Mouse (Mus musculus) kidney, postnatal 4 days (tissue): ENCODE measurements around the gene Ptpn3.
"Not testable (repeated sequence)": the region's sequence is repeated elsewhere in the genome, so short reads cannot be mapped to it uniquely, and the experiment has no call there.

ENCODE experiments used
- DNase-seq, 2 experiments: peaks; one replicate each; pipeline ENCODE4 v3.0.0; 2021; ENCODE audit warnings: mixed read lengths in 2 of 2

The Ptpn3 gene

GRCm38 (mm10) chr4:57299308-57299700, 2.3 kb downstream of the Ptpn3 start:
- DNase-seq = peak; percentile 46 to 57

- no peak for DNase-seq
Observed at GRCm38 (mm10) chr4:57298181-57298580, 3.5 kb downstream of the Ptpn3 start.

GRCm38 (mm10) chr4:57294971-57295656, 6.5 kb downstream of the Ptpn3 start:
- DNase-seq = peak; percentile 56 to 75

- DNase-seq = no peak
Observed at GRCm38 (mm10) chr4:57292670-57293069, 9.0 kb downstream of the Ptpn3 start.

GRCm38 (mm10) chr4:57290049-57290448, 11.6 kb downstream of the Ptpn3 start:
- DNase-seq = no peak

- no peak for DNase-seq
Observed at GRCm38 (mm10) chr4:57287808-57288207, 13.8 kb downstream of the Ptpn3 start.

GRCm38 (mm10) chr4:57285251-57285650, 16.4 kb downstream of the Ptpn3 start:
- no peak for DNase-seq

GRCm38 (mm10) chr4:57283189-57283588, 18.4 kb downstream of the Ptpn3 start:
- no peak for DNase-seq

GRCm38 (mm10) chr4:57282630-57283029, 19.0 kb downstream of the Ptpn3 start:
- no peak for DNase-seq

GRCm38 (mm10) chr4:57282179-57282578, 19.5 kb downstream of the Ptpn3 start:
- no peak for DNase-seq

- DNase-seq = no peak
Observed at GRCm38 (mm10) chr4:57280888-57281287, 20.7 kb downstream of the Ptpn3 start.

- peak; percentile 62 to 71 for DNase-seq
Observed at GRCm38 (mm10) chr4:57279229-57279628, 22.4 kb downstream of the Ptpn3 start.

GRCm38 (mm10) chr4:57278812-57279211, 22.8 kb downstream of the Ptpn3 start:
- no peak for DNase-seq

GRCm38 (mm10) chr4:57277671-57278070, 24.0 kb downstream of the Ptpn3 start:
- DNase-seq = no peak

- peak; percentile 73 to 78 for DNase-seq
Observed at GRCm38 (mm10) chr4:57275116-57275743, 26.4 kb downstream of the Ptpn3 start.

- DNase-seq = no peak
Observed at GRCm38 (mm10) chr4:57273532-57274502, 27.8 kb downstream of the Ptpn3 start.

- peak; percentile 38 to 50 for DNase-seq
Observed at GRCm38 (mm10) chr4:57270991-57271390, 30.6 kb downstream of the Ptpn3 start.

GRCm38 (mm10) chr4:57270489-57270888, 31.1 kb downstream of the Ptpn3 start:
- DNase-seq = not testable (repeated sequence)

GRCm38 (mm10) chr4:57269344-57269743, 32.3 kb downstream of the Ptpn3 start:
- DNase-seq = no peak

- no peak for DNase-seq
Observed at GRCm38 (mm10) chr4:57268330-57268729, 33.3 kb downstream of the Ptpn3 start.

GRCm38 (mm10) chr4:57266389-57266788, 35.2 kb downstream of the Ptpn3 start:
- no peak for DNase-seq

GRCm38 (mm10) chr4:57263695-57264094, 37.9 kb downstream of the Ptpn3 start:
- no peak for DNase-seq

GRCm38 (mm10) chr4:57263061-57263685, 38.5 kb downstream of the Ptpn3 start:
- peak; percentile 66 to 70 for DNase-seq
